Mouse (Mus musculus) liver, embryonic 14.5 days (tissue): ENCODE data around the gene 4930451I11Rik. TPM values are rescaled to one million over a fixed set of nuclear protein-coding genes. Genes with fewer than 3 reads are reported as not detected.

ENCODE experiments used
- ATAC-seq: fragments of 200-750 bp; cut with Nextera tagmentation; 2 replicates; pipeline ENCODE4 v1.8.0; 2017; ENCODE audit warnings: moderate number of reproducible peaks, mild to moderate bottlenecking, moderate library complexity; ENCODE audit not compliant: insufficient read depth
- DNase-seq, 3 experiments: peaks; one replicate each; pipeline ENCODE4 v3.0.0-alpha.2; 2012 to 2013; ENCODE audit warnings: low read depth in 3 of 3, low spot score in 3 of 3
- H3K27ac ChIP-seq: fragments of 300-500 bp; sonication (generic); 2 replicates; pipeline ENCODE4 v1.5.1; 2014; ENCODE audit warnings: moderate library complexity, mild to moderate bottlenecking, control low read depth, inconsistent platforms
- H3K27me3 ChIP-seq: fragments of 300-500 bp; sonication (generic); 2 replicates; pipeline ENCODE4 v1.6.1; 2014; ENCODE audit warnings: mild to moderate bottlenecking, low read length, moderate library complexity; ENCODE audit not compliant: control insufficient read depth, insufficient read depth
- H3K36me3 ChIP-seq: fragments of 300-500 bp; sonication (generic); replicated peaks from 2 replicates; pipeline ENCODE4 v1.6.1; 2014; ENCODE audit warnings: low read depth; ENCODE audit not compliant: control insufficient read depth, insufficient read depth
- H3K4me1 ChIP-seq, 2 experiments: fragments of 200-500 bp in 1 of 2; fragments of 300-500 bp in 1 of 2; sonication (generic) in 1 of 2; replicated peaks; 2 replicates each; pipeline ENCODE4 v1.6.1; 2012 to 2014; ENCODE audit warnings: antibody characterized with exemption in 1 of 2, inconsistent platforms in 1 of 2, low read length in 1 of 2; ENCODE audit not compliant: control insufficient read depth in 2 of 2, insufficient read depth in 2 of 2
- H3K4me2 ChIP-seq: fragments of 300-500 bp; sonication (generic); 2 replicates; pipeline ENCODE4 v1.6.1; 2014; ENCODE audit warnings: low read depth, mild to moderate bottlenecking, control low read depth, moderate library complexity
- H3K4me3 ChIP-seq, 2 experiments: fragments of 200-500 bp in 1 of 2; fragments of 300-500 bp in 1 of 2; sonication (generic) in 1 of 2; 2 replicates each; pipeline ENCODE4 v1.5.1; 2012 to 2014; ENCODE audit warnings: low read depth in 2 of 2, low read length in 2 of 2, mild to moderate bottlenecking in 2 of 2, control low read depth in 1 of 2, inconsistent platforms in 1 of 2, moderate library complexity in 1 of 2; ENCODE audit not compliant: insufficient read depth in 1 of 2
- H3K9ac ChIP-seq: fragments of 300-500 bp; sonication (generic); replicated peaks from 2 replicates; pipeline ENCODE4 v1.6.1; 2014; ENCODE audit warnings: mild to moderate bottlenecking, control low read depth, moderate library complexity
- H3K9me3 ChIP-seq: fragments of 300-500 bp; sonication (generic); 2 replicates; pipeline ENCODE4 v1.6.1; 2016; ENCODE audit warnings: low read length, mixed read lengths; ENCODE audit not compliant: control insufficient read depth
- CTCF ChIP-seq: IDR thresholded peaks from 2 replicates; pipeline ENCODE4 v1.5.1; 2016; ENCODE audit warnings: antibody characterized with exemption, low read depth, control low read depth
- EP300 ChIP-seq: IDR thresholded peaks from 2 replicates; pipeline ENCODE4 v1.6.1; 2016; ENCODE audit warnings: antibody characterized with exemption, low read depth
- WGBS: fragments of 180-500 bp; shearing (Covaris S2); extraction: QIAGEN DNeasy Blood & Tissue Kit; methylation state at CpG from one replicate; pipeline ENCODE4 v1.1.7; 2014; ENCODE audit not compliant: insufficient replicate concordance; 5-methylcytosine and 5-hydroxymethylcytosine counted together
- polyA plus RNA-seq, 2 experiments: library from polyadenylated mRNA; depleted of rRNA in 1 of 2; stranded (reverse) in 1 of 2; unstranded in 1 of 2; fragments of >200 nt; fragmentation: Nextera tagmentation in 1 of 2; extraction: Ambion mirVana in 1 of 2; gene quantifications; 2 replicates each; pipeline versions ENCODE4 v1.2.1 to v1.2.3; 2012 to 2014

4930451I11Rik gene
- polyA plus RNA-seq, 2 experiments, result not detected

- H3K36me3 ChIP-seq, result peaks cover 32% of the 10 kb centered on the region
- peaks cover 17 to 25% of the 10 kb centered on the region in 2 experiments for H3K4me1 ChIP-seq
- ATAC-seq, result no peak
Measured at GRCm38 (mm10) chr7:126794271-126794605, 37.2 kb downstream of the 4930451I11Rik start.

GRCm38 (mm10) chr7:126793456-126794270 lies 37.8 kb downstream of the 4930451I11Rik start:
- peaks cover 17 to 25% of the 10 kb centered on the region in 2 experiments for H3K4me1 ChIP-seq
- H3K9ac ChIP-seq, result no peak overlapping the region

More at GRCm38 (mm10) chr7:126794271-126794605, 37.2 kb downstream of the 4930451I11Rik start:
- no peak for DNase-seq
- 37% methylated on average over 4 of the region's 4 CpGs for WGBS
- no peak overlapping the region for H3K4me2 ChIP-seq
- TF ChIP-seq CTCF (no peak), EP300 (no peak)
- H3K27me3 ChIP-seq, result no peaks in the 10 kb centered on the region
- no peak overlapping the region for H3K27ac ChIP-seq
- H3K9ac ChIP-seq, result no peak overlapping the region
- no peaks in the 10 kb centered on the region for H3K9me3 ChIP-seq
- H3K4me3 ChIP-seq, result no peak overlapping the region

GRCm38 (mm10) chr7:126792721-126793443 lies 38.6 kb downstream of the 4930451I11Rik start:
- H3K27ac ChIP-seq, result peak overlapping the region; percentile 67
- 16% methylated on average over 11 of the region's 11 CpGs for WGBS
- peak overlapping the region; percentile 60 to 97 for H3K4me3 ChIP-seq
- ATAC-seq (peak; percentile 8; the same call in 1 of the 2 replicates), DNase-seq (no peak)
- H3K4me2 ChIP-seq, result peak overlapping the region; percentile 91
- H3K27me3 ChIP-seq, result no peaks in the 10 kb centered on the region
- H3K4me1 ChIP-seq, result peaks cover 13 to 23% of the 10 kb centered on the region in 2 experiments
- TF ChIP-seq EP300 (no peak), CTCF (no peak)
- peak overlapping the region; percentile 97 for H3K9ac ChIP-seq
- peaks cover 39% of the 10 kb centered on the region for H3K36me3 ChIP-seq
- H3K9me3 ChIP-seq, result no peaks in the 10 kb centered on the region

More at GRCm38 (mm10) chr7:126793456-126794270, 37.8 kb downstream of the 4930451I11Rik start:
- Histone ChIP-seq H3K9me3 (no peaks in the 10 kb centered on the region), H3K27me3 (no peaks in the 10 kb centered on the region), H3K4me2 (no peak overlapping the region; the same call in 1 of the 2 replicates), H3K27ac (no peak overlapping the region), H3K36me3 (peaks cover 32% of the 10 kb centered on the region), H3K4me3 (no peak overlapping the region)
- TF ChIP-seq CTCF (no peak), EP300 (no peak)
- ATAC-seq (no peak), DNase-seq (no peak)
- WGBS, result 68% methylated on average over 4 of the region's 4 CpGs

GRCm38 (mm10) chr7:126791851-126792720 lies 39.4 kb downstream of the 4930451I11Rik start, which contains the start of gene Ppp4c:
Gene Ppp4c, minus strand, starts transcription at chr7:126792496.
- under 1% methylated on average over 82 of the region's 83 CpGs for WGBS
- Histone ChIP-seq H3K27me3 (no peaks in the 10 kb centered on the region), H3K9ac (peak within 1 kb of the TSS; percentile 97), H3K4me2 (peak within 1 kb of the TSS; percentile 91), H3K4me1 (peaks cover 10 to 16% of the 10 kb centered on the region in 2 experiments), H3K4me3 (peak within 1 kb of the TSS; percentile 78 to 97), H3K36me3 (peaks cover 46% of the 10 kb centered on the region), H3K9me3 (no peaks in the 10 kb centered on the region), H3K27ac (peak within 1 kb of the TSS; percentile 82)
- ATAC-seq, result peak; percentile 89
- TF ChIP-seq EP300 (no peak), CTCF (no peak)
- DNase-seq, result peak; percentile 94 to 95 (median 95)
